Mouse (Mus musculus) lung, adult 2 months (tissue): ENCODE results near the gene Mettl7a1.

ENCODE experiments used
- CTCF ChIP-seq: fragments of 200-500 bp; IDR thresholded peaks from 2 replicates; pipeline ENCODE4 v1.5.1; 2011; ENCODE audit warnings: mild to moderate bottlenecking, low read length, control low read depth; ENCODE audit not compliant: insufficient read depth
- POLR2A ChIP-seq: fragments of 200-500 bp; IDR thresholded peaks from 2 replicates; pipeline ENCODE4 v1.6.1; 2011; ENCODE audit warnings: low read depth, mild to moderate bottlenecking, control low read depth, low read length, borderline replicate concordance; ENCODE audit errors: extremely low read depth

DNA sequence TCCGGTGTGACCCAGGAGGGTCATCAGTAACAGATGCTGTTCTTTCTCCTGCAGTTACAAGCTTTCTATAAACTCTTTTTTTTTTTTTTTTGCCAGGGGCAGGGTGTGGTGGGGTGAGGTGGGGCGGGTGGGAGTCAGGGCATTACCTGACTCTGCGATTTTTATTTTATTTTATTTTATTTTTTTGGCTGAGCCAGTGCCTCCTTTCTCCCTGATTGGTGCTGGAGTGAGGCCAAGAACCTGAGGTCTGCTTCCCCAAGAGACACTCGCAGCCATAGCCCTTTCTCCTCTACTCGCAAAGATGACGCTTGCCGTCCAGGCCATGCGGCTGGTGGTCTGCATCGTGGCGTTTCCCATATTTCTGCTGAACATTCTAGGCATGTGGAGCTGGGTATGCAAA is 30.7 kb downstream of the Mettl7a1 start, which contains the start of gene Mettl7a3:
- TF ChIP-seq CTCF, result no peak
- no peak for TF ChIP-seq POLR2A
